Mouse (Mus musculus) kidney, postnatal 36 days (tissue): ENCODE results near the gene Eif5.

Source experiments
- DNase-seq, 2 experiments: peaks; one replicate each; pipeline ENCODE4 v3.0.0; 2021 to 2022; ENCODE audit warnings: mixed read lengths in 2 of 2

The Eif5 gene

DNA sequence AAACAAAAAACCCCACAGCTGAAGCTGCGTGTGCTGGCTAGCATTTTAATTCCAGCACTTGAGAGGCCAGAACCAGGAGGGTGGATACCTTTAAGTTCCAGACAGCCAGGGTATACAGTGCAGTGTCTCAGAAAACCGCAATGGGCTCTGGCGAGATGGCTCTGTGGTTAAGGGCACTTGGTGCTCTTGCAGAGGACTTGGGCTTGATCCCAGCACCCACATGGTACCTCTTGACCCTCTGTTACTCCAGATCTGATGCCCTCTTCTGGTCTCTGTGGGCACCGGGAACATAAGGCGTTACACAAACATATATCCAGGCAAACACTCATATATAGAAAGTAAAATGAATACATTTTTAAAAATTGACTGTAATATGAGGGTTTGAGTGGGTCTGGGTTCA is 27.5 kb downstream of the Eif5 start:
- peak in 1 of 2 experiments; percentile 21 for DNase-seq

DNA sequence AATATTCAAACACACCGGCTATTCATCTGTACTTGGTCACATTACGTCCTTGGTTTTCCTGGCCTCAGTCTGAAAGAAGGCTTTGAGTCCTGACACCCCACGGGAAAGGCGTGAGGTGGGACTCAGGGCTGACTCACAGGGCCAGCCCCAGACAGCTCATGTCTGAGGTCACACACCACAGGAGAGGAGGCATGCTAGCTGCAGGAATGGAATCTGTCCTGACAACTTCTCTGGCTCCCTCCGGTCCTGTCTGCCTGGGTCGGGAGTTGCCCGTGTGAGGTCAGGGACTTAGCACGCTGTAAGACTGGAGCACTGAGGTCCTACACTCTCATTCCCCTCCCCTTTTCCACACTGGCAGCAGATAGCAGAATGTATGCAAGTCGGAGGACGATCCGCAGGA is 31.0 kb downstream of the Eif5 start:
- peak; percentile 68 to 76 for DNase-seq

DNA sequence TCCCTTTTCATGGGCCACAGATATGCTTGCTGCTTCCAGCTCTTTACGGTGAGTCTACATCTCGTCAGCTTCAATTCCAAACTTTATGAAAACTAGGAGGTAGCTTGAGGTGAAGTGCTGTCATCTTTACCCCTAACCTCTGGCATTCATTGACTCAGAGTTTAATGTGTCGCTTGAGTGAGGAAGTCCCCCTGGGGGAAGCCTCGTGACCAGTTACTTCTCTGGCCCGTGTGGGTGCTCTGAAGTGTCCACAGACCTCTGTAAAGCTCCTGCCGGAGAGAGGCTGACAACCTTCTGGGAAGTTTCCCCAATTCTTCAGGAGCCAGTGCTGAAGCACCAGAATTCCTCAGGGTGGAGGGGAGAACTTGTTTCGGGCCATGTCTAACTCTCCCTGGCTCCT is 34.6 kb downstream of the Eif5 start:
- DNase-seq: peak; percentile 75 to 80

DNA sequence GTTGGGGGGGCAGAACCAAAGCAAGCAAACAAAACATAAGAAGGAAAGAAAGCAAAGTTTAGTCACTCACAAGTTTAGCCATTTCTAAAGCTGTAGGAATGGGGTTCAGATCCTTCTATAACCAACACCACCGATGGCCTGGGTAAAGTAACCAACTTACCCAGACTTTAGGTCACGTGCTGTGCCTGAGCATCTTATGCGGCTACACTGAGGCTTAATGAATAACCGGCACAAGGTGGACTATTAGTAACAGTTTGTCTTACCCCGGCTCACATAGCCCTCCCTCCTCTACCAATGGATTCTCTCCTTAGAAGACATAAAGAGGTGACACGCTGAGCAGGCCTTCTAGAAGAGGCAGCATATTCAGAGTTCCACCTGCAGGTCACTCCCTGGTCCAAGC is 35.5 kb downstream of the Eif5 start:
- DNase-seq: peak; percentile 73 to 89

DNA sequence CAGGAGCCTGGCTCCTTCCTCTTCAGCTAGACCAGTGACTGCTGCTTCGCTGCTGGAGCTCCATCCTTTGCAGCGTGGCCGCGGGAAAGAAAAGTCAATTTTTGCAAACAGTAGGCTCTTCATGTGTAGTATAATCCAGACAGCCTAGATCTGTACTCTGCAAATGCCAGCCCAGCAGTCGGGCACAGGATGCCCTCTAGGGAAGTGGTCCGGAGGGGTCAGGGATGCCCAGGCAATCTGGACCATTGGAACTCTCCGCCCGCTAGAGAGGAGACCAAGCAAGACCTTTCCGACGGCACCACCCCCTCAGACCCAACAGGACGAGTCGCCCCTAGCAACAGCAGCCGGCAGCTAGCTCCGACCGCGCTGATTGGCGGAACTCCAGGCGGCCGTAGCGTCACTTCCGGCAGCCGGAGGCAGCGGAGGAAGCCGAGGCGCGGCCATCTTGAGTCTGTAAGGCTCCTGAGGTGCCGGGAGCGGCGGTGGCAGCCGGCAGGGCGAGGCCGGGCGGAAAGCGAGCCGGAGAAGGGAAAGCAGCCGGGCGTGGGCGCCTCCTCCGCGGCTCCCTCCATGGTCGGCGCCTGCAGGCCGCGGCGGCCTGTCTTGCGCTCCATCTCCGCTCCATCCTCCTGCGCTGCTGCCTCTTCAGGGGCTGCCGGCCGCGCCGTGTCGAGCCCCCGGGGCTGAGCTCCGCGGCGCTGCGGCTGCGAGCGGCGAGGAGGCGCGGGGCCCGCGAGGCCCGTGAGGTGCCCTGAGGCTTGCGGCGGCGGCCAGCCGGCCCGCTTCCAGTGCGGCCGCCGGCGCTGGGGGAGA is 36.5 kb downstream of the Eif5 start, which contains the start of gene Mark3:
TSS of gene Mark3 (plus strand) at position 450 of the 813 bp plus-strand sequence.
- peak; percentile 98 to 99 for DNase-seq

DNA sequence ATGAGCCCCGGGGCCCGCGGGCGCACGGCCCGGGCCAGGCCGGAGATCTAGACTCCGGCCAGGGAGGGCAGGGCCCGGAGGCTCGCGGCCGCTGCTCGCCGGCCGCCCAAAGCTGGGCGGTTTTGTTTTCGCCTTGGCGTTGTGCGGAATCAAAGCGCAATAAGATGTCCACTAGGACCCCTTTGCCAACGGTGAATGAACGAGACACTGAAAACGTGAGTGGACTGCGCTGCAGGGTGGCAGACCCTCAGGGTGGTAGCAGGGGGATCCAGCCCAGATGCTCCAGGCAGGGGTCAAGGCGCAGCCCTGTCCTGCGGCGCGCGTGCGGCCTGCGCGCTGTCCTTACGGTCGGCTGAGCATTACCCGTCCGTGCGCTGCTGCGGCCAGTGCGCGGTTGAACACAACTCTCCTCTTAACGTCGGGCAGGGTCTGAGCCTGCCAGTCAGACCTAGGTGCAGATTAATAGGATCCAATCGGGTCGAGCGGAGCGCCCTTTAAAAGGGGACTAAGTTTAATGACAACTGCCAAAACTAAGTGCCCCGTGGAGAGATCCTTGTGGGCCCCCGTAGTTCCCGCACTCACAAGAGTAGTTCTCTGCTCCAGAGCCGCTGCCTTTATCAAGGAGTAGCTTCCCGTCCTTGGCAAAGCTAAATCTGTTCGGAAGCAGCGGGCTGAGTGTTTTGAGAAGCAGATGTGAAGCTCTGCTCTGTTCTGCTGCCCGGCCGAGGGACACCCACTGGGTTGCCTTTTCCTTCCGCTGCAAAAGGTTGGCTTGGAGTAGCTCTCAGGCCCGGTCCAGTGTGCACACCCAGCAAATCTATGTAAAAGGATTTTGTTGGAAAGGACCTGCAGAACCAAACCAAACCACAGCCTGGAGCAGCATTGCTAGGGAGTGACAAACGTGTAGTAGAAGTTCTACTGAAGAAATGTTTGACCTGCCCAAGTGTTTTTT is 37.3 kb downstream of the Eif5 start:
- DNase-seq: peak in 1 of 2 experiments; percentile 71

DNA sequence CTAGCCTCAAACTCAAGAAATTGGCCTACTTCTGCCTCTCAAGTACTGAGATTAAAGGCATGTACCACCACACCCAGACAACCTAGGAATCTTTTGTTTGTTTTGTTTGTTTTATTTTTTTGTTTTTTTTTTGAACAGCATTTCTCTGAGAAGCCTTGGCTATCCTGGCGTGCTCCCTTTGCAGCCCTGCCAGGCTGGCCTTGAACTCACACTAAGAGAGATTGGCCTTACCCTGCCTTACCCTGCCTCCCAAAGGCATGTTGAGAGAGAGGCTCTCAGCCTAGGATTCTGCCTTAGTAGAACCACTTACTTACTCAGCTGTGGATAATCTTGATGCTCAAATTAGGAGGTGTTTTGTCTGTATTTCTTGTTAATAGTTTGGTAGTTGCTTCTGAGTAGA is 45.2 kb downstream of the Eif5 start:
- no peak for DNase-seq

DNA sequence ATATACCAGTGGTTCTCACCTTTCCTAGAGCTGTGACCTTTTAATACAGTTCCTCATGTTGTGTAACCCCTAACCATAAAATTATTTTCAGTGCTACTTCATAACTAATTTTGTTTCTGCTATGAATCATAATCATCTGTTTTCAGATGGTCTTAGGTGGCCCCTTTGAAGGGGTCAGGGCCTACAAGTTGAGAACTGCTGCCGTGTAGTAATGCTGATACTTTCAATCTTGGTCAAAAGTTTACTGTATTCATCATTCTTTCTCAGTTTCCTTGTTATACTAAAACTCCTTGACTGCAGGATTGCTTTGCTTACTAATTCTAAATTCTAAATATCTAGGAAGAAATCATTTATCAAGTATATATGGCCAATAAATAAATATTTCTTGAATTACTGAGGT is 46.6 kb downstream of the Eif5 start:
- no peak for DNase-seq

DNA sequence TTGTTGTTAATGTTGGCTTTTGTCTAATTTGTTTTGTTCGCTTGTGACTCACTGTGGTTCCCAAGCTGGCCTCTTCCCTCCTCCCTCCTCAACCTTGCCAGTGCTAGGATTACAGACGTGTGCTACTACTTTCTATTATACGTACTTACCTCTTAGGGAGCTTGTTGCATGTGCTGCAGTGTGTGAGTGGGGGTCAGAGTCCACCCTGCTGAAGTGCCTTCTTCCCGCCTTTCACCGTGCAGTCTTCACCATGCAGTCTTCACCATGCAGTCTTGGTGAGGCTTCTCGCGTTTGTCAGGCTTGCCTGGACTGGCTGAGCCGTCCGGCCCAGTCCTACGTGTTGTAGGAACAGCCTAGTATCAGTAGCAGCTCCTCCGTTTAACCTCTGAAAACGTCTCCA is 49.4 kb downstream of the Eif5 start:
- peak in 1 of 2 experiments; percentile 36 for DNase-seq

DNA sequence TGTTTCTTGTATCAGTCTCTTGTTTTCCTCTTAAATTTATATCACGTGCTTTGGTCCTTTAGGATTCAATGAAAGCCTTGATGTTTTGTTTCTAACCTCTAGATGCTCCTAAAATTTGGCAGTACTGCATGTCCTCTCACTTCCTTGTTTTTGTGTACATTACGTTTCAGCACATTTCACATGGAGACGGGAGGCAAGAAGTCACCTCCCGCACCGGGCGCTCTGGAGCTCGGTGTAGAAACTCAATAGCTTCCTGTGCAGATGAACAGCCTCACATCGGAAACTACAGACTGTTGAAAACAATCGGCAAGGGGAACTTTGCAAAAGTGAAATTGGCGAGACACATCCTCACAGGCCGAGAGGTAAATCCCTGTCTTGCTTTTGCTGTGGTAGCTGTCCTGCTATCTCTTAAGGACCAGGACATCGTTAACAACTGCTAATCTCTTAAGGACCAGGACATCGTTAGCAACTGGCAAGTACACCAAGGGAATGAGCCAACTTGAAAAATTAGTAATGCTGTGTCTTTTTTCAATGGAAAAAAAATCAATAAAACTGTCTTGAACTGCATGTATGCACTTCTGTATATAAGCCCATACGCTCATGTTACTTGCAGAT is 54.7 kb downstream of the Eif5 start:
- peak in 1 of 2 experiments; percentile 56 for DNase-seq

DNA sequence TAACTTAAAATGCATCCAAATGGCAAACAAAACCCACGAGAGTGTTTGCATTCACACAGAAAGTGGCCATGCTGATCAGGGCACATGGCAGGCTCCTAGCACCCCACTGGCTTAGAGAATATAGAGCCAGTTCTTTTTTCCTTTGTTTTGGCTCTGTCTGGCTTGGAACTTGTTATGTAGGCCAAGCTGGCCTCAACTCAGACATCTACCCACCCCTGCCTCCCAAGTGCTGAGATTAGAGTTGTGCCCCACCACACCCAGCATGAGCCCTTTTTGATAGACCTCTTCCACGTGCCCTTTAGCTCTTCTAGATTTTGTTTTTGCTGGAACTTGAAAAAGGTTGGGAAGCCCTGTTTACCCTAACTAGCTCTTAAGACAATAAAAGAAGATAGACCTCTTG is 56.0 kb downstream of the Eif5 start:
- DNase-seq: no peak
